Mouse (Mus musculus): ENCODE results near the gene Srgap2. TPM values are rescaled to one million over a fixed set of nuclear protein-coding genes. Genes with fewer than 3 reads are reported as not detected.

Srgap2 gene
- polyA plus RNA-seq, 1 experiment from 2014 or later, result 15.3 TPM

DNA sequence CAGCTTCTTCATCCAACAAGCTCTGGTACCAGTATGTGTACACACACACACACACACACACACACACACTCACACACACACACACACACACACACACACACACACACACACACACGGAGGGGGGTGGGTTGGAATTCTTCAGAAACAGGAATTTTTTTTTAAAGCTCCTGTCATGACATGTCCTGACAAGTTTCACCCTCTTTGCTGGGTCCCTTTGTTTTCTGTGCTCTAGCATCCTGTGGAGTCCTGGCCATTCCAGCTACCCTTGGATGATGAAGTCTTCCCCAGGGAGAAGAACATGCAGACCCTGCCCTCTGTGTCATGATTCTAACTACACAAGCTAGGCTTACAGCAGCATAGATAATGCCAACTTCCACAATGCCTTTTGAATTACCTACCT lies 13.0 kb downstream of the Srgap2 start:
- Histone ChIP-seq H3K4me1 (ENCODE audit: control insufficient read depth, insufficient read depth, low read length) (peaks cover 6% of the 10 kb centered on the region; the same call in 1 of the 2 replicates), H3K9ac (ENCODE audit: low read length) (no peak overlapping the region), H3K9me3 (replicated peaks; ENCODE audit: control insufficient read depth, low read length) (no peaks in the 10 kb centered on the region), H3K27me3 (replicated peaks; ENCODE audit: control insufficient read depth, insufficient read depth, low read length) (no peaks in the 10 kb centered on the region), H3K4me2 (ENCODE audit: low read length) (no peak overlapping the region), H3K4me3 (ENCODE audit: low read depth, low read length) (no peak overlapping the region), H3K36me3 (ENCODE audit: control insufficient read depth, insufficient read depth, low read length) (no peaks in the 10 kb centered on the region), H3K27ac (ENCODE audit: low read depth, low read length) (no peak overlapping the region)
- DNase-seq (ENCODE audit: low spot score), result no peak
- 80% methylated on average over 1 of the region's 1 CpGs for WGBS
- ATAC-seq, result no peak

GRCm38 (mm10) chr1:131513136-131513535 lies 14.0 kb downstream of the Srgap2 start:
- no peaks in the 10 kb centered on the region for H3K36me3 ChIP-seq (ENCODE audit: control insufficient read depth, insufficient read depth, low read length)
- no peak overlapping the region for H3K9ac ChIP-seq (ENCODE audit: low read length)
- no peak overlapping the region for H3K4me2 ChIP-seq (ENCODE audit: low read length)
- ATAC-seq (no peak), DNase-seq (ENCODE audit: low spot score) (no peak)
- H3K4me3 ChIP-seq (ENCODE audit: low read depth, low read length), result no peak overlapping the region
- H3K9me3 ChIP-seq (replicated peaks; ENCODE audit: control insufficient read depth, low read length), result no peaks in the 10 kb centered on the region
- H3K27ac ChIP-seq (ENCODE audit: low read depth, low read length), result no peak overlapping the region
- no peaks in the 10 kb centered on the region for H3K27me3 ChIP-seq (replicated peaks; ENCODE audit: control insufficient read depth, insufficient read depth, low read length)
- 94% methylated on average over 2 of the region's 2 CpGs for WGBS
- H3K4me1 ChIP-seq (ENCODE audit: control insufficient read depth, insufficient read depth, low read length), result peaks cover 6% of the 10 kb centered on the region; the same call in 1 of the 2 replicates

- DNase-seq (ENCODE audit: low spot score) (no peak), ATAC-seq (no peak)
- 80% methylated on average over 3 of the region's 3 CpGs for WGBS
- Histone ChIP-seq H3K9me3 (replicated peaks; ENCODE audit: control insufficient read depth, low read length) (no peaks in the 10 kb centered on the region), H3K4me2 (ENCODE audit: low read length) (no peak overlapping the region), H3K36me3 (ENCODE audit: control insufficient read depth, insufficient read depth, low read length) (no peaks in the 10 kb centered on the region), H3K9ac (ENCODE audit: low read length) (no peak overlapping the region), H3K27ac (ENCODE audit: low read depth, low read length) (no peak overlapping the region), H3K4me3 (ENCODE audit: low read depth, low read length) (no peak overlapping the region), H3K4me1 (ENCODE audit: control insufficient read depth, insufficient read depth, low read length) (peaks cover 6% of the 10 kb centered on the region; the same call in 1 of the 2 replicates), H3K27me3 (replicated peaks; ENCODE audit: control insufficient read depth, insufficient read depth, low read length) (no peaks in the 10 kb centered on the region)
Measured at GRCm38 (mm10) chr1:131511661-131512500, 15.3 kb downstream of the Srgap2 start.

GRCm38 (mm10) chr1:131511131-131511530 lies 16.0 kb downstream of the Srgap2 start:
- no peaks in the 10 kb centered on the region for H3K27me3 ChIP-seq (replicated peaks; ENCODE audit: control insufficient read depth, insufficient read depth, low read length)
- no peaks in the 10 kb centered on the region for H3K9me3 ChIP-seq (replicated peaks; ENCODE audit: control insufficient read depth, low read length)
- ATAC-seq (no peak), DNase-seq (ENCODE audit: low spot score) (no peak)
- no peaks in the 10 kb centered on the region for H3K36me3 ChIP-seq (ENCODE audit: control insufficient read depth, insufficient read depth, low read length)
- no peak overlapping the region for H3K9ac ChIP-seq (ENCODE audit: low read length)
- peaks cover 6% of the 10 kb centered on the region; the same call in 1 of the 2 replicates for H3K4me1 ChIP-seq (ENCODE audit: control insufficient read depth, insufficient read depth, low read length)
- no peak overlapping the region for H3K4me2 ChIP-seq (ENCODE audit: low read length)
- no peak overlapping the region for H3K27ac ChIP-seq (ENCODE audit: low read depth, low read length)
- no peak overlapping the region for H3K4me3 ChIP-seq (ENCODE audit: low read depth, low read length)

DNA sequence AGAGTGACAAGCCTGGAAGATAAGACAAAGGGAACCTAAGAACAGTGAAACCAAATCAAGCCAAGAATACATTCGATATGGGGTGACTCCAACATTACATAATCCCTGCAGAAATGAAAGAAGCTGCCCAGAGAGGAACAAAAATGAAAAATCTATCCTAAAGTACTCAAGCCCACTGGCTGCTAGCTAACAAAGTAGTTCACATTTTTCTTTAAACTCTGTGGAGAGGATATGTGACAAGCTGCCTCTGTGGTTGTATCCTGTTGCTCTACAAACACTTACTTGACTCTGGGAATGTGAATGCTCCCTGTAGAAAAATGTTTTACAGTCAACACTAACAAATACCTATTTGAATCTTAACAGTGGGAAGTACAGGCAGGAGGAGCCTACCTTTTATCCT lies 25.5 kb downstream of the Srgap2 start:
- DNase-seq (ENCODE audit: low spot score) (no peak), ATAC-seq (no peak)
- 86% methylated on average over 1 of the region's 1 CpGs for WGBS
- no peak overlapping the region for H3K4me2 ChIP-seq (ENCODE audit: low read length)
- H3K9ac ChIP-seq (ENCODE audit: low read length), result no peak overlapping the region
- H3K27ac ChIP-seq (ENCODE audit: low read depth, low read length), result no peak overlapping the region
- H3K9me3 ChIP-seq (replicated peaks; ENCODE audit: control insufficient read depth, low read length), result no peaks in the 10 kb centered on the region
- H3K27me3 ChIP-seq (replicated peaks; ENCODE audit: control insufficient read depth, insufficient read depth, low read length), result no peaks in the 10 kb centered on the region
- H3K4me3 ChIP-seq (ENCODE audit: low read depth, low read length), result no peak overlapping the region
- no peaks in the 10 kb centered on the region for H3K4me1 ChIP-seq (ENCODE audit: control insufficient read depth, insufficient read depth, low read length)
- H3K36me3 ChIP-seq (ENCODE audit: control insufficient read depth, insufficient read depth, low read length), result no peaks in the 10 kb centered on the region

GRCm38 (mm10) chr1:131498231-131498630 lies 28.9 kb downstream of the Srgap2 start:
- H3K4me3 ChIP-seq (ENCODE audit: low read depth, low read length), result no peak overlapping the region
- ATAC-seq, result no peak
- H3K4me2 ChIP-seq (ENCODE audit: low read length), result no peak overlapping the region
- no peaks in the 10 kb centered on the region for H3K36me3 ChIP-seq (ENCODE audit: control insufficient read depth, insufficient read depth, low read length)
- H3K9ac ChIP-seq (ENCODE audit: low read length), result no peak overlapping the region
- no peaks in the 10 kb centered on the region for H3K4me1 ChIP-seq (ENCODE audit: control insufficient read depth, insufficient read depth, low read length)
- DNase-seq (ENCODE audit: low spot score), result no peak
- WGBS, result 89% methylated on average over 1 of the region's 1 CpGs
- no peaks in the 10 kb centered on the region for H3K9me3 ChIP-seq (replicated peaks; ENCODE audit: control insufficient read depth, low read length)
- no peak overlapping the region for H3K27ac ChIP-seq (ENCODE audit: low read depth, low read length)
- H3K27me3 ChIP-seq (replicated peaks; ENCODE audit: control insufficient read depth, insufficient read depth, low read length), result no peaks in the 10 kb centered on the region

DNA sequence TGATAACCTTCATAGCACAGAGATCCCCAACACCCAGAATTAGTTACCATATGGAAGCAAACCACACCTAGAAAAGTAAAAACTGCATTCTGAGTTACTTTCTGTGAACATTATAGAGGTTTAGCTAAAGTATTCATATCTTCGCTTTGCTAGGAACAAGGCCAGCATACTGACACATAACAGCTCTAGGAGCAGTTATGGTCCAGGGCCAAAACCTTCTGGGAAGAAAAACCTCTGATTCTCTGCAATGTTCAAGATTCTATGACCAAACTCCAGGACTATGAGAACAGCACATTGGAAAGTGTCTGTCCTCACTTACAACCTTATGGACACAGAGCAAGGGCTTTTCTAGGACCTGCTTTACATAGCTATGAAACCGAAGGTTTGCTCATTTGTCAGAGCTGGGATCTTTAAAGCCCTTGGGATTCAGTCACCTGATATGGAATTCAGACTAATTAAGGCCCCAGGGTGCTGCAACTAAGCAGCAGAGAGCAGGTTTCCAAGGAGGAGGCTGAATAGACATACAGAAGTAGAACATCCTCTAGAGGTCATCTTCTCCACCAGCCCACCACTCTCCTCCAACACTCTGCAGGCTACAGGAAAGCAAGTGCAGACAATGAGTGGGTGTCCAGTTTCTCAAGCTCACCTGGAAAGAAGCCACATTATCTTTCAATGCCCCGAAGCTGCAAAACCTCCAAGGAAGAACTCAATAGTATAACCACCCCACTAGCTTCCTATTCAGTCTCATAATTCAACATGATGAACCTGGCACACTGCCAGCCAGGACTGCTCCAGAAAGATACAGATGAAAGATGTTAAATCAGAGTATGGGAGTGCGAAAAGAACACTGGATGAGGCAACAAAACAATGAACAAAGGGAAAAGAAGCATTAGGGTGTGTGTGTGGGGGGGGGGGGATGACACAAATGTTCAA lies 32.9 kb downstream of the Srgap2 start:
- WGBS, result 76% methylated on average over 4 of the region's 4 CpGs

GRCm38 (mm10) chr1:131492360-131492759 lies 34.8 kb downstream of the Srgap2 start:
- Histone ChIP-seq H3K27ac (ENCODE audit: low read depth, low read length) (no peak overlapping the region), H3K4me1 (ENCODE audit: control insufficient read depth, insufficient read depth, low read length) (peaks cover 10% of the 10 kb centered on the region), H3K4me2 (ENCODE audit: low read length) (no peak overlapping the region), H3K36me3 (ENCODE audit: control insufficient read depth, insufficient read depth, low read length) (no peaks in the 10 kb centered on the region), H3K27me3 (replicated peaks; ENCODE audit: control insufficient read depth, insufficient read depth, low read length) (no peaks in the 10 kb centered on the region), H3K9me3 (replicated peaks; ENCODE audit: control insufficient read depth, low read length) (no peaks in the 10 kb centered on the region), H3K9ac (ENCODE audit: low read length) (no peak overlapping the region), H3K4me3 (ENCODE audit: low read depth, low read length) (no peak overlapping the region)
- ATAC-seq (no peak), DNase-seq (ENCODE audit: low spot score) (peak; percentile 14)
- 75% methylated on average over 2 of the region's 2 CpGs for WGBS

More for the DNA sequence above, 32.9 kb downstream of the Srgap2 start:
- Histone ChIP-seq H3K9me3 (replicated peaks; ENCODE audit: control insufficient read depth, low read length) (no peaks in the 10 kb centered on the region), H3K27me3 (replicated peaks; ENCODE audit: control insufficient read depth, insufficient read depth, low read length) (no peaks in the 10 kb centered on the region), H3K36me3 (ENCODE audit: control insufficient read depth, insufficient read depth, low read length) (no peaks in the 10 kb centered on the region), H3K9ac (ENCODE audit: low read length) (no peak overlapping the region), H3K4me3 (ENCODE audit: low read depth, low read length) (no peak overlapping the region), H3K27ac (ENCODE audit: low read depth, low read length) (no peak overlapping the region), H3K4me2 (ENCODE audit: low read length) (no peak overlapping the region), H3K4me1 (ENCODE audit: control insufficient read depth, insufficient read depth, low read length) (peaks cover 10% of the 10 kb centered on the region)
- DNase-seq (ENCODE audit: low spot score) (peak; percentile 43), ATAC-seq (no peak)

Data from forebrain, embryonic 14.5 days (tissue).